Mouse (Mus musculus): ENCODE measurements around the gene N4bp2.

DNA sequence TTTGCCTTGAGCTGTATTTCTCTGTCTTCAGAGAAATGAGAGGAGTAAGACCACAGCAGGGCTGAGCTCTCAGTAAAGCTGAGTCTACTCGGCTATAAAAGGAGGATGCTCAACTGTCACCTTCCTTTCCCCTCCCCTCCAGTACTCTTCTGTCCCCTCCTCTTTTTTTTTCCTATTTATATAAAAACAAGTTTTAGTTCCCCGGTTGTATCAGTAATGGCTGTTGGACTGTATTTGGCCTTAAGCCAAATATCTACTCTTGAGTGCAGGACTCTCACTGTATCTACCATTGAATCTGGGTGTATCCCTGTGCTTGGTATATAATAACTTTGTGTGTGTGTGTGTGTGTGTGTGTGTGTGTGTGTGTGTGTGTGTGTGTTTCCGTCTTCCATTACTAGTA lies 31.4 kb downstream of the N4bp2 start:
- TF ChIP-seq POLR2A (IDR thresholded peaks at IDR 0.05; ENCODE audit: borderline replicate concordance, control insufficient read depth, low read depth, low read length) (no peak), CTCF (IDR thresholded peaks at IDR 0.05; ENCODE audit: control insufficient read depth, insufficient read depth, low read length) (no peak)

Measured in bone marrow, adult 2 months (tissue).